Mouse (Mus musculus) myocyte (in vitro differentiated cells): ENCODE results near the gene Tprg.

Source experiments
- MYOD1 ChIP-seq, 3 experiments: IDR thresholded peaks; one replicate each; pipeline ENCODE4 v1.6.1; 2011; ENCODE audit warnings: control low read depth in 2 of 3, low read depth in 2 of 3, mild to moderate bottlenecking in 2 of 3, moderate library complexity in 1 of 3; ENCODE audit not compliant: insufficient read length in 2 of 3, control insufficient read depth in 1 of 3
- MYOG ChIP-seq, 3 experiments: IDR thresholded peaks; one replicate each; pipeline ENCODE4 v1.6.1; 2011; ENCODE audit warnings: control low read depth in 2 of 3, low read depth in 2 of 3, mild to moderate bottlenecking in 2 of 3; ENCODE audit not compliant: insufficient read length in 2 of 3, control insufficient read depth in 1 of 3, insufficient read depth in 1 of 3
- POLR2A ChIP-seq: IDR thresholded peaks from one replicate; pipeline ENCODE4 v1.6.1; 2011; ENCODE audit warnings: low read depth, mild to moderate bottlenecking, control low read depth, moderate library complexity; ENCODE audit not compliant: insufficient read length
- SRF ChIP-seq: IDR thresholded peaks from one replicate; pipeline ENCODE4 v1.6.1; 2011; ENCODE audit warnings: low read depth; ENCODE audit not compliant: control insufficient read depth, insufficient read length
- TCF12 ChIP-seq: IDR thresholded peaks from one replicate; pipeline ENCODE4 v1.6.1; 2011; ENCODE audit warnings: mild to moderate bottlenecking, control low read depth; ENCODE audit not compliant: poor library complexity, insufficient read depth, severe bottlenecking
- USF1 ChIP-seq: IDR thresholded peaks from one replicate; pipeline ENCODE4 v1.6.1; 2011; ENCODE audit warnings: low read depth, mild to moderate bottlenecking, control low read depth, moderate library complexity

DNA sequence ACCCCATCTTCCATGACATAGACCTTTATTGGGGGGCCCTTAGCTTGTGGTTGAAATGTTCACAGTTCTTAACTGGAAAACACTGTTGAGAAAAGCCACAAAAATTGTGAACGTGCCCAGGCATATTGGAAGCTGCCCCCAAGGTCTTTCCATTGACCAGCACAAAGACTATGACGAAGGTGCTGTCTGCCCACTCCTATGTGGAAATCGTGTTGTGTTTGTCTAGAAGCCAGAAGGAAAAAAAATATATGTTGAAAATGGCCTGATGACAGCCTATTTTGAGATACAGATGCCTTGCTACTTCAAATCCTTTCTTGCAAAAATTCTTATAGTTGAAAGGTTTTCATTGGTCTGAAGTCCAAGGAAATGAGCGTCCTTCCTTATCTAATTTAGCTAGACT lies 91.1 kb downstream of the Tprg start:
- TF ChIP-seq MYOG (IDR thresholded peaks at IDR 0.05; ENCODE audit: control insufficient read depth in 1 of 3, insufficient read depth in 1 of 3, insufficient read length in 2 of 3, low read depth in 2 of 3) = no peak
- no peak for TF ChIP-seq TCF12
- TF ChIP-seq POLR2A = no peak
- TF ChIP-seq USF1 = no peak
- no peak for TF ChIP-seq MYOD1 (IDR thresholded peaks at IDR 0.05; ENCODE audit: control insufficient read depth in 1 of 3, insufficient read length in 2 of 3, low read depth in 2 of 3)
- no peak for TF ChIP-seq SRF
